Mouse (Mus musculus) hindbrain, embryonic 12.5 days (tissue): ENCODE results near the gene Arpc5. TPM values are rescaled to one million over a fixed set of nuclear protein-coding genes. Genes with fewer than 3 reads are reported as not detected.

Source experiments
- ATAC-seq: fragments of 200-750 bp; cut with Nextera tagmentation; 2 replicates; pipeline ENCODE4 v1.8.0; 2017; ENCODE audit warnings: moderate TSS enrichment; ENCODE audit not compliant: low FRiP score
- H3K27ac ChIP-seq: fragments of 300-500 bp; sonication (generic); 2 replicates; pipeline ENCODE4 v1.5.1; 2016; ENCODE audit warnings: mild to moderate bottlenecking
- H3K27me3 ChIP-seq: fragments of 300-500 bp; sonication (generic); 2 replicates; pipeline ENCODE4 v1.6.1; 2016; ENCODE audit warnings: mild to moderate bottlenecking
- H3K36me3 ChIP-seq: fragments of 300-500 bp; sonication (generic); 2 replicates; pipeline ENCODE4 v1.6.1; 2016; ENCODE audit warnings: mild to moderate bottlenecking
- H3K4me1 ChIP-seq: fragments of 300-500 bp; sonication (generic); 2 replicates; pipeline ENCODE4 v1.6.1; 2016
- H3K4me2 ChIP-seq: fragments of 300-500 bp; sonication (generic); replicated peaks from 2 replicates; pipeline ENCODE4 v1.6.1; 2016; ENCODE audit warnings: mild to moderate bottlenecking
- H3K4me3 ChIP-seq: fragments of 300-500 bp; sonication (generic); 2 replicates; pipeline ENCODE4 v1.5.1; 2016; ENCODE audit warnings: mild to moderate bottlenecking
- H3K9ac ChIP-seq: fragments of 300-500 bp; sonication (generic); 2 replicates; pipeline ENCODE4 v1.6.1; 2016; ENCODE audit warnings: mild to moderate bottlenecking, moderate library complexity
- H3K9me3 ChIP-seq: fragments of 300-500 bp; sonication (generic); replicated peaks from 2 replicates; pipeline ENCODE4 v1.6.1; 2016; ENCODE audit warnings: mild to moderate bottlenecking
- WGBS: fragments of 180-500 bp; shearing (Covaris S2); methylation state at CpG from one replicate; pipeline ENCODE4 v1.1.7; 2016; 5-methylcytosine and 5-hydroxymethylcytosine counted together
- polyA plus RNA-seq: library from polyadenylated mRNA; unstranded; fragments of >200 nt; fragmentation: Nextera tagmentation; extraction: Ambion mirVana; gene quantifications from 2 replicates; pipeline ENCODE4 v1.2.1, GENCODE M21; 2016

Arpc5 gene
- polyA plus RNA-seq, 1 experiment from 2014 or later: 310 TPM

DNA sequence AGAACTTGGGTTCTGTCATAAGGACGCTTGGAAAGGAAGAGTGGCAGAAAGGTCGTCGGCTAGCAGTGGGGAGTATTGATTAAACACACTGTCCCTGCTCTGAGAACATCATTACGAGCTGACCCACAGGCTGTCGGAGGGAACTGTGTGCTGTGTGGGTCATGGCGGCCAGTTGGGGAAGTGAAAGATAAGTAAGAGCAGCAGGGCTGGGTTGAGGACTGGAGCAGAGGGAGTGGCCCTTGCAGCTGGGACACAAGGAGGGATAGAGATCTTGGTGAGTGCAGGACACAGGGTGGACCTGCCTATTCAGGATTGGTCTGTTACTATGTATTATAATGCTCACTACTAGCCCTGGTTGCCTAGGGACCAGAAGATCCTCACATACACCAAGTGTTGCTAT is 38.6 kb downstream of the Arpc5 start:
- 81% methylated on average over 6 of the region's 6 CpGs for WGBS
- Histone ChIP-seq H3K27me3 (no peaks in the 10 kb centered on the region), H3K9me3 (no peaks in the 10 kb centered on the region), H3K4me2 (no peak overlapping the region), H3K4me3 (no peak overlapping the region), H3K36me3 (no peaks in the 10 kb centered on the region), H3K4me1 (peaks cover 1% of the 10 kb centered on the region; the same call in 1 of the 2 replicates), H3K27ac (no peak overlapping the region), H3K9ac (no peak overlapping the region)
- no peak for ATAC-seq

DNA sequence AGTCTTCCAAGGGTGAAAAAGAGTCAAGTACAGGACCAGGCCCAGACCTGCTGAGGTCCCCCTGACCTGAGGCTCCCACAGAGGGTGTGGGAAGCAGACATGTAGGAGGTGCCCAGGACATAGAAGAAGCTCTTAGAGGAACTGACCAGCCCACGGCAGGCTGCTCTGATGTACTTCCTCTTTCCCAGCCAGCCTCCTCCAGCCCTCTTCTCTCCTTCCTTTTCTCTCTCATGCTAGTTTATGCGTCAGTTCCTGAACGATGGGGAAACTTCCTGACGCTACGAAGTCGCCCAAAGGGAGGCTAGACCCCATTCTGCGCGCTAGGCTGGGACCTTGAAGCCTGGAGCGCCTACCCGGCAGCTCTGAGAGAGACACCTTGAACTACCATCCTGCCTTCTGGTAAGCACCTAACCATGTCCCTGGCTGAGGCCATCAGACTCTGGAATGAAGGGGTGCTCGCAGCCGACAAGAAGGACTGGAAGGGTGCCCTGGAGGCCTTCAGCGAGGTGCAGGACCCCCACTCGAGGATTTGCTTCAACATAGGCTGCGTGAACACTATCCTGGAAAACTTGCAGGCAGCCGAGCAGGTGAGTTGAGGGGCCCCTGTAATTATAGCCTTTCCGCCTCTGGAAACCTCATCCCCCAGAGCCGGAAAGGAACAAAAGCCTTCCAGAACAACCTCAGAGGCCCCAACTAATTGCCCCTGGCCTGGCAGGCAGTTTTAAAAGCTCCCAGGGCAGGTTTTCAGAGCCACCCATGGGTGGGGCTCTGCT is 41.5 kb downstream of the Arpc5 start:
- H3K4me1 ChIP-seq: 0 out of 2 replicates have a peak, but pooled peaks cover 4% of the 10 kb centered on the region
- H3K4me2 ChIP-seq: no peak overlapping the region
- H3K36me3 ChIP-seq: no peaks in the 10 kb centered on the region
- H3K27me3 ChIP-seq: no peaks in the 10 kb centered on the region
- no peaks in the 10 kb centered on the region for H3K9me3 ChIP-seq
- WGBS: 77% methylated on average over 18 of the region's 18 CpGs
- no peak overlapping the region for H3K4me3 ChIP-seq
- no peak for ATAC-seq
- H3K9ac ChIP-seq: no peak overlapping the region
- no peak overlapping the region for H3K27ac ChIP-seq

DNA sequence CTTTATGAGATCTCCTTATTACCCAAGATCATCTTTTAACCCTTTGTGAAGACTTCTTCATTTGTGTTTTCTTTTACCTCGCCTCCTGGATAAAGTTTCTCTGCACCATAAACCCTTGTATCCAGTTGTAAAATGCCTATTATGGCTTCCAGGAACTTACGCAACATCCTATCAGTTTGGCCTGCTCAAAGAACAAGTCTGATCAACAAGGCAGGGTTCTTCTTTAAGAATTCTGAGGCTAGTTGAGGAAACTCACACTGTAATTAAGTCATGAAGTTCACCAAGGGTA is 42.0 kb downstream of the Arpc5 start:
- WGBS: 94% methylated on average over 2 of the region's 2 CpGs
- H3K4me1 ChIP-seq: 0 out of 2 replicates have a peak, but pooled peaks cover 4% of the 10 kb centered on the region
- no peaks in the 10 kb centered on the region for H3K9me3 ChIP-seq
- H3K4me2 ChIP-seq: no peak overlapping the region
- ATAC-seq: no peak
- H3K27me3 ChIP-seq: no peaks in the 10 kb centered on the region
- H3K27ac ChIP-seq: no peak overlapping the region
- no peak overlapping the region for H3K9ac ChIP-seq
- H3K4me3 ChIP-seq: no peak overlapping the region
- no peaks in the 10 kb centered on the region for H3K36me3 ChIP-seq

DNA sequence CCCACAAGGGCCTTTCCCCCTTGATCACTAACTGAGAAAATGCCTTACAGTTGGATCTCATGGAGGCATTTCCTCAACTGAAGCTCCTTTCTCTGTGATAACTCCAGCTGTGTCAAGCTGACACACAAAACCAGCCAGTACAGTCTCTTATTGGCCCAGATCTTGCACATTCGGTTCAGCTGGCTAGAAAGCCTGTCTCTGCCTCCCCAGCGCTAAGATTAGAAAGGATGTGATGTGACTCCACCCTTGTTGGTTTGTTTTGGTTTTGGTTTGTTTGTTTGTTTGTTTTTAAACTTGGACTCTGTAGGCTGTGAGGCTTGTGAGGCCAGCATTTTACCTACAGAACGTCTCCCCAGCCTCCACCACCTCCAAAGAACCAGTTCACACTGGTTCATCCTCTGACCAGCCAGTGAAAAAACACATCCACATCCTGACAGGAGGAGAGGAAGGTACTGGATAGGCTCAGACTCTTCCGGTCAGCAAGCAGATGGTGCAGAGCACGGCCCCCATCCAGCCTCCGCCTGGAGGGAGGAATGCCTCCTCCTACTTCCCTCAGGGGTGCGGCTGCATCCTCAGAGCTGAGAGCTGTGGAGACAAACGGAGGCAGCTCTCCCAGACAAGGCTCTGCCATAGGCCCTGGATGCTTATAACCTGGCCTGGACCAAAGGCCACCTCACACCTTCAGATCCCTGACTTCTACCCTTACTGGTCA is 43.4 kb downstream of the Arpc5 start:
- peaks cover 5% of the 10 kb centered on the region; the same call in 1 of the 2 replicates for H3K4me1 ChIP-seq
- no peaks in the 10 kb centered on the region for H3K36me3 ChIP-seq
- no peak overlapping the region for H3K9ac ChIP-seq
- WGBS: 22% methylated on average over 8 of the region's 8 CpGs
- ATAC-seq: peak; percentile 31; the same call in 1 of the 2 replicates
- H3K4me3 ChIP-seq: no peak overlapping the region
- H3K4me2 ChIP-seq: no peak overlapping the region
- H3K27me3 ChIP-seq: no peaks in the 10 kb centered on the region
- H3K27ac ChIP-seq: peak overlapping the region; percentile 23; the same call in 1 of the 2 replicates
- H3K9me3 ChIP-seq: no peaks in the 10 kb centered on the region

DNA sequence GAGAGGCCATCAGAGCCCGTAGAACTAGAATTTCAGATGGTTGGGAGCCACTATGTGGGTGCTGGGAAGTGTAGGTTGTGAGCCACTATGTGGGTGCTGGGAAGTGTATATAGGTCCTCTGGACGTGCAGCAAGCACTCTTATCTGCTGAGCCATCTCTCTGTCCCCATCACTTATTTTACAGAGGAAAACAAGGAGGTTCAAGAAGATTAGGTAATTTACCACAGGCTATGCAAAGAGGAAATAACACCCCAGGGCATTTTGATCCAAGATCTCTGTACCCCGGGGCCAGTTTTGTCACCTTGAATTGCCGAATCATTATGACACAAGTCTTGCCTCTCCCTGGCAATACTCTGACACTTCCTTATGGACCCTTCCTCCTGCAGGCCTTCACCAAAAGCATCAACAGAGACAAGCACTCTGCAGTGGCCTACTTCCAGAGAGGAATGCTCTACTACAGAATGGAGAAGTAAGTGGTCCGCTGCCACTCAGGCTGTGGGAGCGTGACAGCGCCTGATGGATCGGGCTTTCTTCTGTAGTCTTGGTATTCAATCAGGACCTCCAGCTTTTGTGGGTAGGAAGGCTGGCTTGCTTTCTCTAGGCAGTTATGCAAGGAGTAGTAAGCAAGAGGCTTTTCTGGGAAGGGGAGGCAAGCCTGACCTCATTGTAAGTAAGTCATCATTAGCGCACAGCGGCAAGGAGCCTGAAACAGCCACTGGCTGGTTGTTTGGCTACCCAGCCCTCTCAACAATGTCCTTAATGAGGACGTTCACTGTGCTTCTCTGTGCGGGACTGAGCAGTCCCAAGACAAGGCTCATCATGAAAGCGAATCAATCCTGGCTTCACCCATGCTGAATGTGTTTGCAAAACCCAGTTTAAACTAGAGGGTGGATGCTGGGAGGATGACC is 44.4 kb downstream of the Arpc5 start:
- Histone ChIP-seq H3K4me3 (no peak overlapping the region), H3K27ac (no peak overlapping the region), H3K4me2 (no peak overlapping the region), H3K4me1 (peaks cover 16% of the 10 kb centered on the region), H3K9ac (no peak overlapping the region), H3K9me3 (no peaks in the 10 kb centered on the region), H3K27me3 (no peaks in the 10 kb centered on the region), H3K36me3 (no peaks in the 10 kb centered on the region)
- WGBS: 56% methylated on average over 13 of the region's 13 CpGs
- no peak for ATAC-seq

DNA sequence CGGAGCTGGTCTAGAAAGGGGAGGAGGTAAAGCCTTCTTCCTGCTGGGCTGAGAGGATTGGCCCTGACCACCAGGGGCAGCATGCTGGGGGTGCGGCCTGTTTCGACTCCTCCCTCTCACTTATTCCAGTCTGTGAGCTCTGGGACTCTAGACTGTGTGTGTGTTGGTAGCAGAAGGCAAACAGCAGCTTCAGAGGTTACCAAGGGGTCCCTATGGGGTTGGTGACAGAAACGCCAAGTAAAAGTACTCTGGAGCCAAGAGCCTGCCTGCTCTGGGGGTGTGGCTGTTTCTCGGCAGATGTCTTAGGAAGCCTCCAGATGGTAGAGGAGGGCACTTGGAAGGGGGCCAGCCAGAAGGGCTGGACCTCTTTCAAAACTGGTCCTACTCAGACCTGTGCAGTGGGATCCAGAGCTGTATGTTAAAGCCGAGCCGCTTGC is 48.9 kb downstream of the Arpc5 start:
- Histone ChIP-seq H3K4me1 (peaks cover 40% of the 10 kb centered on the region), H3K27ac (peak overlapping the region; percentile 89), H3K36me3 (no peaks in the 10 kb centered on the region), H3K4me3 (no peak overlapping the region), H3K4me2 (no peak overlapping the region), H3K9me3 (no peaks in the 10 kb centered on the region), H3K27me3 (no peaks in the 10 kb centered on the region), H3K9ac (no peak overlapping the region)
- ATAC-seq: peak; percentile 81
- WGBS: 19% methylated on average over 7 of the region's 7 CpGs

DNA sequence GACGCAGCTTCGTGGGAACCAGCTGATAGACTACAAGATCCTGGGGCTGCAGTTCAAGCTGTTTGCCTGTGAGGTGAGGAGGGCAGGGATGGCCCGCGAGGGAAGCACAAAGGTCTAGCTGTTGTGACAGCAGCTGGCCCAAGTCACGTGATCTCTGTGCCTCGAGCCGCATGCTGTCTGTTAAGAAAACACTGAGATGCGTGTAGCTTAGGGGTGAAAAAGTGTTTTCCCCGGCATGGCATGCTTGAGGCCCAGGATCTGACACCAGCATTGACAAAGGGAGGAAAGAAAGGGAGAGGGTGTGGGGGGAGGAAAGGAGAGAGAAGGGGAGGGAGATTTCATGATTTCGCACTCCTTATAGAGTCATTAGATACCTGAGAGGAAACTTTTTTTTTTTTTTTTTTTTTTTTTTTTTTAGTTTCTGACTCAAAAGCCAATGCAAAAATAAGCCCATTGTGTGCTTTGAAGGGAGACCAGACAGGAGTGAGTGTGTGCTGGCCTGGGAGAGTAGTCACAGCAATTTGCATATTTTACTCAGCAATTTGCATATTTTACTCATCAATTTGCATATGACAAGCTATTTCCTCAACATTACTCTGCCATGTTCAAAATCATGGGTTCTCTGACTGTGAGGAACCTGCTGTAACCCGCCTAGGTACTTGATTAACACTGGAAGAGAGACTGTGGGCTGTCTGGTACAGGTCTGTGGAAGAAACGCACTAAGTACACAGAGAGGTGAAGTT is 50.9 kb downstream of the Arpc5 start:
- H3K27me3 ChIP-seq: no peaks in the 10 kb centered on the region
- 17% methylated on average over 12 of the region's 12 CpGs for WGBS
- peaks cover 37% of the 10 kb centered on the region for H3K4me1 ChIP-seq
- H3K4me3 ChIP-seq: no peak overlapping the region
- no peaks in the 10 kb centered on the region for H3K36me3 ChIP-seq
- H3K27ac ChIP-seq: peak overlapping the region; percentile 89
- no peaks in the 10 kb centered on the region for H3K9me3 ChIP-seq
- ATAC-seq: peak; percentile 66
- H3K4me2 ChIP-seq: 0 out of 2 replicates have a peak overlapping the region, but pooled peaks have one; percentile 15
- no peak overlapping the region for H3K9ac ChIP-seq

DNA sequence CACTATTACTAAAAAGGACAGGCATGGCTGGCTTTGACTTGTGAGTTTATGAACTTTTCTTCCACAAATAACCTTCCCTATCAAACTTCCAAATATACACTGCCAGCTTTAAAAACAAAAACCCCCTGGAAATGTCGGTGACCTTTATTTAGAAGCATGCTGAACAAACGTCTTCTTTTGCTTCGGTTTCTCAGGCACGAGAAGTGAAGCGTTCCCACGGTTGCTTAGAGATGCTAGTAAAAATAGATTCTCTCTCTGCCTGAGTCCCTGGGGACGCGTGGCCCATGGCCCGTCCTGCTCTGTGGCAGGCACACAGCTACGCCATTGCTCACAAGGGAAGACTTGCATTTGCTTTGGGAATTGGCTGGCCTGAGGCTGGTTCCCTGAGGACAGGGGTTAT is 51.5 kb downstream of the Arpc5 start:
- no peaks in the 10 kb centered on the region for H3K27me3 ChIP-seq
- H3K9me3 ChIP-seq: no peaks in the 10 kb centered on the region
- peak overlapping the region; percentile 70 for H3K27ac ChIP-seq
- peak; percentile 24; the same call in 1 of the 2 replicates for ATAC-seq
- H3K36me3 ChIP-seq: no peaks in the 10 kb centered on the region
- no peak overlapping the region for H3K4me2 ChIP-seq
- no peak overlapping the region for H3K9ac ChIP-seq
- 17% methylated on average over 10 of the region's 10 CpGs for WGBS
- H3K4me1 ChIP-seq: peaks cover 36% of the 10 kb centered on the region
- no peak overlapping the region for H3K4me3 ChIP-seq

DNA sequence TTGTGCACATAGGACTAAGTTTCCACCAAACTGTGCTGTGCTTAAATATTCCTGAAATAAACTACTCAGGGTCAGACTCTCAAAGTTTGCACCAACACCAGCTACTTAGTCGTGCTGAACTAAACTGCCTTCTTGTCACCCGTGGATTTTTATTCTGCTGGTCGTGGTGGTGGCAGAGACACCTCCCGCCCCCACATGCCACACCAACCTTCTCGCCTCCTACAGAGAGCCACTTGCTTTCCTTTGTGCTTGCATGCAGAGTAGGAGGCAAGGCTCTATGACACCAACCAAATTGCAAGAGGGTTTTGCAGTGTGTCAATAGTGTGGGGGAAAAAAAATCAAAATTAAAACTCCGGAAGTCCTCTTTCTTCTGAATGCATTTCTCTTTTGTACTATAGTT is 53.2 kb downstream of the Arpc5 start:
- Histone ChIP-seq H3K4me2 (no peak overlapping the region), H3K4me3 (no peak overlapping the region), H3K9me3 (no peaks in the 10 kb centered on the region), H3K27ac (no peak overlapping the region), H3K27me3 (no peaks in the 10 kb centered on the region), H3K9ac (no peak overlapping the region), H3K36me3 (no peaks in the 10 kb centered on the region), H3K4me1 (peaks cover 36% of the 10 kb centered on the region)
- 76% methylated on average over 6 of the region's 6 CpGs for WGBS
- no peak for ATAC-seq

DNA sequence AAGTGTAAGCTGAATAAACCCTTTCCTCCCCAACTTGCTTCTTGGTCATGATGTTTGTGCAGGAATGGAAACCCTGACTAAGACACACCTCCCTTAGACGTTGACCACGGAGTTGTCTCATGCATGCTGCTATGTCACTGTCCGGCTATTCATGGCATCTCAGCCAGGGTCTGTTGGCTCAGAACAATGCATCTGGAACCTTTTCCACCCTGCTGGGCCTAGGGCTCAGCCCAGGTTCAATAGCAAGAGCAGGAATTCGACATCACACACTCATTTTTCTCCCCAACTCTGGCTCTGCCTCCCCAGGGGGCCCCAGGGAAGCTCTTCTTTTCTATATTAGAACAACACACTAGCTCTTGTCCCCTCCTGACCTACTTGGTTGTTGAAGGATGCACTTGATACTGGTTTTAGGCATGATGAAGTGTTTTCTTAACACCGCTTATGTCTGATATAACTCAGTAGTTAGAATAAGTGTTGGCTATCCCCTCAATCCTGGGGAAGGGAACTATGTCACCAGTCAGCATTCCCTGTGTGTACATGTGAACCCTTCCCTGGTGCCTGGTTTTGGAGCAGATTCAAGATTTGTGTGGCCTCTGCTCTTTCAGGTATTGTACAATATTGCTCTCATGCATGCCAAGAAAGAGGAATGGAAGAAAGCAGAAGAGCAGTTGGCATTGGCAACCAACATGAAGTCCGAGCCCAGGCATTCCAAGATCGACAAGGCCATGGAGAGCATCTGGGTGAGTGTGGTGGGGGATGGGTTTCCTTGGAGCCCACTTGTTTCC is 54.8 kb downstream of the Arpc5 start:
- Histone ChIP-seq H3K4me2 (no peak overlapping the region), H3K27me3 (no peaks in the 10 kb centered on the region), H3K27ac (no peak overlapping the region), H3K9ac (no peak overlapping the region), H3K4me1 (peaks cover 21% of the 10 kb centered on the region), H3K9me3 (no peaks in the 10 kb centered on the region), H3K36me3 (no peaks in the 10 kb centered on the region), H3K4me3 (no peak overlapping the region)
- WGBS: 76% methylated on average over 7 of the region's 7 CpGs
- ATAC-seq: no peak

DNA sequence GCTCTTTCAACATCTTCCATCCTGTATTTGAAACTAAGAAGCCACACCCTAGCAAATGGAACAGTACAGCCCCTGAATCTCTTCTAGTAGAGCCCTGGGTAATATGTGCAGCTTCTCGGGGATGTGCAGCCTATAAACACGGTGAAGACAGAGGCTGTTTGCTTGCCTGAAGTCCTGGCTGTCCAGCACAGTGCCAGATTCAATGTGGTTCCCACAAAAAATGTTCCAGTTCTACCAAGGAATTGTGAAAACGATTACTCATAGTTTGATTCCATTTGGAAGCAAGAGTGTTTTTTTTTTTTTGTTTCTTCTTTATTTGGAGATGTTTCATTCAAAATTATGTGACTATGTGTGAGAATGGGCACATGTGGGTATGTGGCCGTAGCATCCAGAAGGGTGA is 55.4 kb downstream of the Arpc5 start:
- peaks cover 15% of the 10 kb centered on the region for H3K4me1 ChIP-seq
- H3K4me2 ChIP-seq: no peak overlapping the region
- no peak overlapping the region for H3K9ac ChIP-seq
- no peaks in the 10 kb centered on the region for H3K9me3 ChIP-seq
- no peaks in the 10 kb centered on the region for H3K36me3 ChIP-seq
- 88% methylated on average over 4 of the region's 4 CpGs for WGBS
- no peak overlapping the region for H3K4me3 ChIP-seq
- no peak for ATAC-seq
- no peak overlapping the region for H3K27ac ChIP-seq
- H3K27me3 ChIP-seq: no peaks in the 10 kb centered on the region
